Mouse (Mus musculus) common myeloid progenitor, adult 5-6 weeks (primary cell): ENCODE results near the gene Zfp282. TPM values are rescaled to one million over a fixed set of nuclear protein-coding genes. Genes with fewer than 3 reads are reported as not detected.
"Not testable (repeated sequence)": the region's sequence is repeated elsewhere in the genome, so short reads cannot be mapped to it uniquely, and the experiment has no call there.

ENCODE experiments used
- ATAC-seq: replicated peaks from 2 replicates; pipeline ENCODE4 v1.8.0; 2016; ENCODE audit warnings: low read depth, mild to moderate bottlenecking, moderate TSS enrichment, inconsistent platforms; ENCODE audit not compliant: poor library complexity, severe bottlenecking
- total RNA-seq: library from RNA; stranded (forward); fragments of 200-1000, 187-1606 nt; gene quantifications from 2 replicates; pipeline ENCODE4 v1.2.3, GENCODE M21; 2017

Gene Zfp282
- 15.1 and 16.9 TPM in 2 replicates for total RNA-seq

DNA sequence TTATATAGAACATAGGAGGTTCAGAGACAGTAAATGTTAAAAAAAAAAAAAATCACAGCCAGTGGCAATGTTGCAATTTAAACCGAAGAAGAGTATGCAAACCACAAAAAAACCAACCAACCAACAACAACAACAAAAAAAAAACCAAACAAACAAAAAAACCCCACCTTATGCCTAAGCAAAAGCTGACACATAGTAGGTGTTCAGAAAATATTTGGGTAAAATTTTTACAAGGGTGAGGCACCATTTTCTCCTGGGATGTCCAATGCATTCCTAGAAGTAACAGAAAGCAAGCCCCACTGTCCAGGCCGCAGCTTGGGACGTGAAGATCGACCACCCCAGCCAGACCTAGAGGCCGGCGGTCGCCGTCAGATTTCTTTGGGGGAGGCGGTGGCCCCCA lies at the start of gene Zfp282:
Gene Zfp282, plus strand, starts transcription at position 147 of the 400 bp plus-strand sequence.
- no peak for ATAC-seq

DNA sequence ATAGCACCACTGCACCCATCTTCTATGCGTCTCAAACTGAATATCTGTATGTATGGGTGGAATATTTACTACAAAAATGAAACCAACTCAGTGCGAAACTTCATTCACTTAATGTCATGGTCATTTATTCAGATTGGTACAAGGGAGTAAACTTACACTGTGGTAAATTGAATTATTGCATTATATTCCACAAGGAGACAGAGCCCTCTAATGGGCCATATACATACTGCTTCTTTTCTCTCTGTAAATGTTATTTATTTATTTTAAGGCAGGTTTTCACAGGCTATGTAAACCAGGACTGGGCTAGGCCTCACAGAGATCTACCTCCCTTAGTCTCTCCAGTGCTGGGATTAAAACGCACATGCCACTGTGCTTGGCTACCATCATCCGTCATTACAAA lies 49.5 kb upstream of the Zfp282 start:
- ATAC-seq, result no peak

DNA sequence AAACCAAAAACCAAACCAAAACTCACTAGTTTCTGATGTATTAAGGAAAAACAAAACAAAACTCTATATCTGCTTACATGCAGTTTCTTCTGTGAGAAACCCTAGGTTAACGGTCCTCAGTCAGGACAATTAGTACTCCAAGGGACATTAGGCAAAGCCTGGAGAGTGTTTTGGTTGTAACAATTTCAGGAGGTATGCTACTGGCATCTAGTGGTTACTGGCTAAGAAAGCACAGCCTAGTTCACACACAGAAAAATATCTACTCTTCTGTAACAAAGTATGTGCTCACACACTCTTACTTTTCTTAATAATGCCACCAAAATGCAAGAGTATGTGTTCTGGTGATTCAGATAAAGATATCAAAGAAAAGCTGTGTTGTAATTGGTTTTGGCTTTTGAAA lies 48.1 kb upstream of the Zfp282 start:
- ATAC-seq, result peak; percentile 52

DNA sequence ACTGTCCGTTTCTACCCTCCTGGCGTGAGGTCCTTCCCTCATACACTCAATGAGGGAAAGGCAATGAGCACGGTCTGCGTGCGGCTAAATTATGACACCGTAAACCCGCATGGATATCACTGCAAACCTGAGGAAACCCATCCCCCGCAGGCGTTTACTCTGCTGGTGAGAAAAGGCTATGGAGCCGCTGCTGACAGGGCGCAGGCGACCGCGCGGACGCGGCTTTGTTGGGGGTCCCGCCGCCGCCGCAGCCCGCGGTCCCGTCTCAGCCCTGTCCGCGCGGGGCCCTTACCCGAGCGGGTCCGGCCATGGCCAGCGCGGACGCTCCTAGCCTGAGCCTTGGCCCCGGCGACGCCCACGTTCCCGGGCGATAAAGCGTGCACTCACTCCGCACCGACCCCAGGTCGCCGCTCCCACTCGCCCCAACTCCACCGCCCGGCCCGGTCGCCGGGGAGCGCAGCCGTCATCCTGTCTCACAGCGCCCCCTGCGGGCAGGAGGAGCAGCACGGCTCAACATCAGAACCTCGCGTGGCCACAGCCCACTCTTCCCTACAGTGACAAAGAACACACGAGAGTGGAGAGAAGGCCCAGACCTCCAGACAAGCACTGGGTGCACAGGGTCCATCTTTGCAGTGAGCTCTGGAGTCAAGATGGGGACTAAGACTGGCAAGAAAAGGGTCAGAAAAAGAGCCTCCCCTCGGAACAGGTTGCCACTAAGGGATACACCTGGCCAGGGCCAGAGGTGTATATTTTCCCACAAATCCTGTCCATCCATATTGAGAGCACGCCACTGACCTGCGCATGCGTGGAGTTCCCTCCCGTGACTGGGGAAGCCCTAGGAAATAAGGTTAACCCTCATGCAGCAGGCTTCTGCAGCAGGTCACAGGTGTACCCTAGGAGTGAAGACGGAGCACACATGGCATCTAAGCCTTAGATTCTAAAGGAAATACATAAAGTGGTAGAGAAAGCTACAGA lies 46.6 kb upstream of the Zfp282 start, which contains the start of gene Zfp786:
Gene Zfp786, minus strand, starts transcription at position 764 of the 975 bp plus-strand sequence.
- peak; percentile 90 for ATAC-seq

DNA sequence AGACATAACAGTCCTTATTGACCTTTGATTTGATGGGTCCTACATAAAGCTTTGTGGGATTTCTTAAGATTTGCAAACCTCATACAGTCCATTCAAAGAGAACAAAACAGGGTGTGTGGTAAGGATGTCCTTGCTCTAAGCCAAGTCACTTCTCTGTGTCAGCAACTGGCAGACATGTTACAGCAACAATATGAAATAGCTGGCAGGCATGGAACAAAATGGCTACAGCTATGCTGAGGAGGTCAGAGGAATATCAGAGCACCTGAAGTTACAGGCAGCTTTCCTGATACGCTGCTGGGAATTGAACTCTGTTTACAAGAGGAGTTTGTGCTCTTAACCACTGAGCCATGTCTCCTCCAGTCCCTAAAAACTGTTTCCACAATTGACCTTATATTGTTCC lies 44.8 kb upstream of the Zfp282 start:
- no peak for ATAC-seq

DNA sequence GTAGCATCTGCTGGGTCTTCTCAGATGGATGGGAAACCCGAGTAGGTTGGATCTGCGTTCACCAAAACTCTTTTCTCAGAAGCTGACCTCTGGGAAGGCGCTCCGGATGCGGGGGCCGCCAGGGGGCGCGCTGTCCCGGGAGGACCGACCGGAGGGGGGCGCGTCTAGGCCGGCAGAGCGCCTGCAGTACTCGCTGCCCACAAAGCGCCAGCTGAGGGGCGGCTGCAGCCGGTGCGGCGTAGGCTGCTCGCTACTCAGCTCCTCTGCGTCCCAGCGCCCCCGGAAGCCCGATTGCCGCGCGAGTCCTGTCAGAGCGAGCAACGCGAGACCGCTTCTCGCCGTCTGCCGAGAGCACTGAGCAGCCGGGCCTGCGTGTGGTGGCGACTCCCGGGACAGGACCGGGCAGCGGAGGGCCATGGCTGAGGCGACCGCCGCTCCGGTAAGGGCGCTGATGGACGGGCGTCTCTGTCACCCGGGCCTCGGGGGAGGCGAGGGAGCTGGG lies 41.5 kb upstream of the Zfp282 start, which contains the start of gene Zfp398:
Gene Zfp398, plus strand, starts transcription at position 180 of the 502 bp plus-strand sequence.
- peak; percentile 93 for ATAC-seq

DNA sequence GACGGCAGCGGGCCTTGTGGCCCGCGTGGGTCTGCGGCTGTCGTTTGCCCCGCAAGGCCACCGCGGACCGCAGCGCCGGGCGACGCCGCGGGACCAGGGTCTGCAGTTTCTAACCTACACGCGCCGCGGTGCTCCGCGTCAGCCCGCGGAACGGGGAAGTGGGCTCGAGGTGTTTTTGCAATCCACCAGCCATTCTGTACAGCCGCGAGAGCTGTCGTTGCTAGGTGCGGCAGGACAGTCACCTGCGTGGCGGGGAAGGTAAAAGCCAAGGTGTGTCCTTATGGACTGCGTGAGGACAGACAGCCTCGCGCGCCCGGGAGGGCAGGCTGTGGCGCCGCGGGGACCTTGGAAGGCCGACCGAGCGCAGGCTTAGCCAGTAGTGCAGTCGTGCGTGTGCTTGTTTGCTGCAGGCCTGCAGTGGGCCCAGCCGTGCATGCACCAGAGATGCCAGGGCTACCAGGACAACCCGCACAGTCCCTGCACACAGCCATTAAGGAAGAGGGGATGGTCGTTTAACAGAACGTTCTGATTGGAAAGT lies 41.0 kb upstream of the Zfp282 start:
- ATAC-seq, result peak; percentile 52

DNA sequence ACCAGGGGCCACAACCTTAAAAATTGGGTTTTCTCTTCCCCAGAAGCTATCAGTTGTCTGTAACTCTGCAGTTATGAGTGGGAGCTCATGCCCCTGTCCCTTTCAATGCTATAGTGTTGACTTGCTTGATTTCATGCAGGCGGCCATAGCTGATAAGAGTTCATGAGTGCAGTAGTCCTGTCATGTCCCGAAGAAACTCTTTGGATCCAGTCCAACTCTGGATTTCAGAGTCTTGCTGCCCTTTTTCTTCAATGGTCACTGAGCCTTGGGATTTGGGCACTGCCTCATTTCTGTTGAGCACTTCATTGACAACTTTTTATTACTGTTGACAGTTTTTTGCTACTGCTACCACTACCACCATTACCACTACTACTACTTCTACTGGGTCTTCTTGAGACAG lies 39.4 kb upstream of the Zfp282 start:
- no peak for ATAC-seq

DNA sequence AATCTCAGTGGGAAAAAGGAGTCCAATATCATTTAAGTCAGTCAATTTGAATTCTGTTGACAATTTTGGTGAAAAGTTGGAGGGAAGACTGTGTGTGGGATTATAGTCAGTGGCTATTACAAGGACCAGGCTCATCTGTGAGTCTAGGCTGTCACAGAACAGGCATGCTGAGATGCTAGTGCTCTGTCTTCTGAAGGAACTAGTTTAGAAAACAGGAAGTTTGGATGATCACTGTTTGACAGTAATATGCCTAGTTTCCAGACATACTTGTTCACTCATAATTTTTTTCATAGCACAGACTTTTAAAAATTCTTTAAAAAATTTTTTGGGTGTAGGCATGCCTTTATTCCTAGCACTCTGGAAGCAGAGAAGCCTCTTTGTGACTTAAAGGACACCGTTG lies 35.9 kb upstream of the Zfp282 start:
- ATAC-seq, result no peak

DNA sequence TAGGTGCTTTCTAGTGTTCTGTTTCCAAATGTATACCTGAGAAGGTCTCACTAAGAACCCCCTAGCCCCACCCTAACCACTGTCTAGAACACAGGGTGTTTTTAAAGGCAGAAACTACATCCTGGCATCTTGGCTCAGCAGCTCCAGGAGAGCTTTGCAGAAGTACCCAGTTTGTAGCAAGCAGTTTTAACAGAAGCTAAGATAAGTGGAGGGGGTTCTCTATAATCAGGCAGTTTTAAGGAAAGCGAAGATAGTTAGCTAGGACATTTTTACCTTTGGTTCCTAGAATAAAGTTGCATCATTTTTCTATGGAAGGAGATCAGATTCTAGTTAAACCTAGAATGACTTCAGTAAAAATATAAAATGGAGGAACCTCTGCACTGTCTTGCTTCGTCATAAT lies 35.2 kb upstream of the Zfp282 start:
- no peak for ATAC-seq

DNA sequence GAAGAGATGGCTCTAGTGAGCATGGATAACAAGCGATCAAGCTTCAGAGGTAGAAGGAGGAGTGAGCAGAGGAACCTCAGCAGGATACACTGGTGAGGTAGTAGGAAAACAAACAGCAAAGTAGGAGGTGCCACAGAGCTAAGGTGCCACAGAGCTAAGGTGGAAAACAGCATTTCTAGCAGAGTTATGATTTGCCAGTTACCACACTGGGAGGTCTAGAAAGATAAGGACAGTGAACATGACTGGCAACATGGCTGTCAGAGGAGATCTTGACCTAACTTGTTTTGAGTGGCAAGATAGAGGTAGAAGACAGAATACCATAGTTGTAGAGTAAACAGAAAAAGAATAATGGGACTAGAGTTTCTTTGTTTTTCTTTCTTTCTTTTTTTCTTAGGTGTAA lies 34.7 kb upstream of the Zfp282 start:
- peak; percentile 32; the same call in 1 of the 2 replicates for ATAC-seq

DNA sequence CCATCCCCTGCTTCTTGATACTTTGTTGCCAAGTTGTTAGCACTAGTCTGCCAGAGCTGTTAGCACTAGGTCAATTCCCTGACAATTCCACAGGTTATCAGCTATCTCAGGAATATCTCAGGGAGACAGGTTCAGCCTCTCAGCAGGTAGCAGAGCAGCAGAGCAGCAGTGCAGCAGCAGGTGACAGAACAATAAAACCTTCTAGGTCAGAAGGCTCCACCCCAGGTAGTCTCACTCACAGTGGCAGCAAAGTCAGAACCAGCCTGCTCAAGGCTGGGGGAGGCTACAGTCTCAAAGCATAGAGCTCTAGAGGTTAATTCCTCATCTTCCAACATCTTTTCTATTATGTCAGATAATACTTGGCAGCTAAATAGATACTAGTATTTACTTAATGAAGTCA lies 31.2 kb upstream of the Zfp282 start:
- no peak for ATAC-seq

DNA sequence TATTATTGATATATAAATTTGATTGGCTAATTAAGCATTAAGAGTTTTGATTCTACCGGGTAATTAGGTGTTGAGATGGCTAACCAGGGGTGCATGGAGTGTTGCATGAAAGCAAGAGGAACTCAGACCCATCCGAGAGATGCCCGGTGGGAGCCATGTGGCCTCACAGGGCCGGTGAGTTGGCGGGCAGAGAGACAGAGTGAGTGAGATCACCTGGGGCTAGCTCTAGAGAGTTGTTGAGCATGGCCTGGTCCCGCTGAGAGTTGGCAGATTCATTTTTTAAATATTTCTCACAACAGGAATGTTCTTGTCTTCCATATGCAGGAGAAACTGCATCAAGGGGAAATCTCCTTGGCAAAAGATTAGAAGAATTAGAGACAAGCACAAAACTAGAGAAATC lies 19.8 kb upstream of the Zfp282 start:
- no peak for ATAC-seq

DNA sequence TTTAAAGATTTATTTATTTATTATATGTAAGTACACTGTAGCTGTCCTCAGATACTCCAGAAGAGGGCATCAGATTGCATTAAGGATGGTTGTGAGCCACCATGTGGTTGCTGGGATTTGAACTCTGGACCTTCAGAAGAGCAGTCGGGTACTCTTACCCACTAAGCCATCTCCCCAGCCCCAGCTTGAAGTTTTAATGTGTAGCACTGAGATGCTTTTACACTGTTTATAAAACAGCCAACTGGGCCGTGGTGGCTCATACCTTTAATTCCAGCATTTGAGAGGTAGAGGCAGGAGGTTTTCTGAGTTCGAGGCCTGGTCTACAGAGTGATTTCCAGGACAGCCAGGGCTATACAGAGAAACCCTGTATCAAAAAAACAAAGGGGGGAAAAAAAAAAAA lies 19.3 kb upstream of the Zfp282 start:
- not testable (repeated sequence) for ATAC-seq

DNA sequence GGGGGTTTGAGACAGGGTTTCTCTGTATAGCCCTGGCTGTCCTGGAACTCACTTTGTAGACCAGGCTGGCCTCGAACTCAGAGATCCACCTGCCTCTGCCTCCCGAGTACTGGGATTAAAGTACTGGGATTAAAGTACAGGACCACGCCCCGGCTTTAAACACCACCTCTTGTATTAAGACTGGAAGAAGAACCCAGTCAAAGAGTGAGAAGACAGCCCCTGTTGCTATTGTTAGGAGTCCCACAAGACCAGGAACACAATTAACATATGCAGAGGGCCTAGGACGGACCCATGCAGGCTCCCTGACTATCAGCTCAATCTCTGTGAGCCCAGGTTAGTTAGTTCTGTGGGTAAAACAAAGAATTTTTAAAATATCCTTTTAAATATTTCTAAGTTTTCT lies 4.7 kb upstream of the Zfp282 start:
- ATAC-seq, result no peak

DNA sequence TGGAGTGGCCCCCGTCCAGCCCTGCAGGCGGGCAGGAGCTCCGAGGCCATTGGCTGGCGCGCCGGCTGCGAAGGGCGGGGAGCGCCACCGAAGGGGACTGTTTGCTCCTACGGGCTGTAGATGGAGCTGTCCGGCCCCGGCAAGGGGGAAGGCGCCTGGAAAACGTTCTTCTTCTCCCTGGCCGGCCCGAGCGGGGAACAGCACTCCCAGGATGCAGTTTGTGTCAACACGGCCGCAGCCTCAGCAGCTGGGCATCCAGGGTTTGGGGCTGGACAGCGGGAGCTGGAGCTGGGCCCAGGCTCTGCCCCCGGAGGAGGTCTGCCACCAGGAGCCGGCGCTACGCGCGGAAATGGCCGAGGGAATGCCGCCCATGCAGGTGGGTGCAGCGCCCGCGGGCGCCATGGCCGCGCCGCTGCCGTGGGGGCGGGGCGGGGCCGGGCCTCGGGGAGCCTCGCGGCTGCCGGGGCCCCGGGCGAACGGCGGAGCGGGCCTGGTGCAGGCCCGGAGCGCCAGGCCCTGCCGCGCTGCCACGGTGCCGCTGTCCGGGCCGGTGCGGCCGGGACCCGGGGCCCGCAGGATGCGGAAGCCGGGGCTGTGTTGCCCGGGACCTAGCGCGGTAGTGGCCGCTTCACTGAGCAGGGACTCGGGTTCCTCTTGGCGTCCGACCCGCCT lies 593 bp downstream of the Zfp282 start:
- ATAC-seq, result peak; percentile 92

DNA sequence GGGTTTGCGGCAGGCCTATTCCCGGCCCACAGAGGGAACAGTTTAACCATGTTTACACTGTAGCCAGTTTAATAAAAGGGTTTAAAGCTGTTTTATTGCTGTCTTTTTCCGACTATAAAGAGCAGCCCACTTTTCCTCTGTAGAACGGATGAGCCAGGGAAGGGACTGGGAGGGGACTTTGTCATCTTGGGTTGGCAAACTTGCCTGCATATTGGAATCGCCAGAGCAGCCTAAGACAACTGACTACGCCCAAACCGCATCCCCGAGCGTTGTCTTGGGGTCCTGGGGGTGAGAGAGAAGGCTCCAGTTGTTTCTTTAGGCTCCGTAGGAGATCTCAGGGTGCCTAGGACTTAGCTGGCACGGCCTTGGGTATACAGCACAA lies 1.1 kb downstream of the Zfp282 start:
- ATAC-seq, result no peak

DNA sequence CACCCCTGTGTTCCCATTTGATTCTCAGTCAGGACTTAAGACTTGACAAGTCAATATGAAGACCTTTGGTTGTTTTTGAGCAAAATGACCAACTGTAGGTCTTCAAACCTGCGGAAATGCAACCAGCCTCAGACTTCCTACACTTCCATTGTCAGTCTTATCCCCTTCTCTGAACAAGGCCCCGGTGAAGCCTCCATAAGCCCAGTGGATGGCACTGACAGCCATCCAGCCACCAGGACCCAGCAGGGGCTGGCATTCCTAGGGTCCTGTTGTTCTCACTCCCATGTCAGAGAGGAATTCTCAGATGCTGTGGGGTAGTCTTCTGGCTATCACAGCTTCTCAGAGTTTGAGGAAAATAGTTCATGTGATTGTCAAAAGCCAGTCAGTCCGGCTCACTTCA lies 1.6 kb downstream of the Zfp282 start:
- no peak for ATAC-seq

DNA sequence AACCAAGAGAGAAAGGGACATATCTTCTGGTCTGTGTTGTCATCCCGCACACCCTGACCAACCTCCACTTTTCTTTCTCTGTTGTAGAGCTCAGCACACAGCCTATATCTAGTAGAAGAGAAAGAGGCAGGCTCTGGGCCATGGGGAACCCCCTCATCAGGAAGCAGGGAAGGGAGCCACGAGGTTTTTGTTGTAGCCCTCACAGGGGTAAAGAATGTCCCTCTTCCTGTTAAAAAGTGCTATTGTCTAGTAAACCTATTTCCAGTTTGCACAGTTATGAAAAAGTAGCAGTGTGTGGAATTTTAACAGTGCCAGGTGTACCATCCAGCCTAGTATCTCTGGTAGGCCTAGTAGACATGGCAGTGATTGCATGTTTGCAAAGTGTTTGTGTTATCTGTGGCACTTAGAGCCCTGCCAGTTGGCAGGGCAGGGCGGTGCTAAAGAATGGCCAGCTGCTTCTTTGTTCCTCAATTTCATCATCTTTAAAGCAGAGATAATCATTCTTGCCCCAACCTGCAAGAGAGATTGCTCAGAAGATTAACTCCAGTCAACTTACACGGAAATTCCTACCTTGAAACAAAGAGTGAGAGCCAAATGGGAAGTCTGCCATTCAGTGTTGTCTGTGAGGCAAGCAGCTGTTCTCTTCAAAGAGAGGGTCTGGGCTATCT lies 2.2 kb downstream of the Zfp282 start:
- ATAC-seq, result no peak

DNA sequence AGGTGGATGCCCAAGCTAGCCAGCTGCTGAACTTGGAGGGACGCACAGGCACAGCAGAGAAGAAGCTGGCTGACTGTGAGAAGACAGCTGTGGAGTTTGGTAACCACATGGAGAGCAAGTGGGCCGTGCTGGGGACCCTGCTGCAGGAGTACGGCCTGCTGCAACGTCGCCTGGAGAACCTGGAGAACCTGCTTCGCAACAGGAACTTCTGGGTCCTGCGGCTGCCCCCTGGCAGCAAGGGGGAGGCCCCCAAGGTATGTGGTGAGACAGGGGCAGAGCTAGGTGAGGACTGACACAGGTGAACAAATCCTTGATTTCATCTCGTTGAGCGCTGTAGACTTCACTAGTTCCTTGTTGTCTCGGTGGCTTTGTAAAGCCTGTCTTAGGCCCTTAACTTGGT lies 3.2 kb downstream of the Zfp282 start:
- ATAC-seq, result no peak
